Mouse (Mus musculus) myocyte (in vitro differentiated cells): ENCODE measurements around the gene 4930426L09Rik. TPM values are rescaled to one million over a fixed set of nuclear protein-coding genes. Genes with fewer than 3 reads are reported as not detected.

Experiments used
- H3K27me3 ChIP-seq: one replicate; pipeline ENCODE4 v1.6.1; 2011; ENCODE audit not compliant: control insufficient read depth, insufficient read depth, insufficient read length
- H3K36me3 ChIP-seq: one replicate; pipeline ENCODE4 v1.6.1; 2011; ENCODE audit not compliant: control insufficient read depth, insufficient read depth
- H3K4me2 ChIP-seq: one replicate; pipeline ENCODE4 v1.6.1; 2011; ENCODE audit warnings: low read depth, control low read depth
- H3K4me3 ChIP-seq: one replicate; pipeline ENCODE4 v1.5.1; 2011; ENCODE audit warnings: mild to moderate bottlenecking, control low read depth, moderate library complexity
- H3K79me2 ChIP-seq: one replicate; pipeline ENCODE4 v1.6.1; 2011; ENCODE audit not compliant: control insufficient read depth, insufficient read depth
- H3ac ChIP-seq: one replicate; pipeline ENCODE4 v1.6.1; 2011; ENCODE audit not compliant: control insufficient read depth, insufficient read length
- CEBPB ChIP-seq: IDR thresholded peaks from 2 replicates; pipeline ENCODE4 v1.6.1; 2011; ENCODE audit warnings: mild to moderate bottlenecking, moderate library complexity; ENCODE audit not compliant: poor library complexity, insufficient read depth, severe bottlenecking
- E2F4 ChIP-seq: IDR thresholded peaks from one replicate; pipeline ENCODE4 v1.6.1; 2011; ENCODE audit warnings: mild to moderate bottlenecking, control low read depth, moderate library complexity; ENCODE audit not compliant: insufficient read depth
- MAX ChIP-seq: IDR thresholded peaks from one replicate; pipeline ENCODE4 v1.6.1; 2011; ENCODE audit warnings: low read depth, mild to moderate bottlenecking, control low read depth
- MYOD1 ChIP-seq, 3 experiments: IDR thresholded peaks; one replicate each; pipeline ENCODE4 v1.6.1; 2011; ENCODE audit warnings: control low read depth in 2 of 3, low read depth in 2 of 3, mild to moderate bottlenecking in 2 of 3, moderate library complexity in 1 of 3; ENCODE audit not compliant: insufficient read length in 2 of 3, control insufficient read depth in 1 of 3
- MYOG ChIP-seq, 3 experiments: IDR thresholded peaks; one replicate each; pipeline ENCODE4 v1.6.1; 2011; ENCODE audit warnings: control low read depth in 2 of 3, low read depth in 2 of 3, mild to moderate bottlenecking in 2 of 3; ENCODE audit not compliant: insufficient read length in 2 of 3, control insufficient read depth in 1 of 3, insufficient read depth in 1 of 3
- POLR2A ChIP-seq: IDR thresholded peaks from one replicate; pipeline ENCODE4 v1.6.1; 2011; ENCODE audit warnings: low read depth, mild to moderate bottlenecking, control low read depth, moderate library complexity; ENCODE audit not compliant: insufficient read length
- POLR2AphosphoS2 ChIP-seq: IDR thresholded peaks from one replicate; pipeline ENCODE4 v1.6.1; 2011; ENCODE audit warnings: low read depth, control low read depth; ENCODE audit not compliant: insufficient read length
- REST ChIP-seq: IDR thresholded peaks from one replicate; pipeline ENCODE4 v1.6.1; 2011; ENCODE audit warnings: mild to moderate bottlenecking, control low read depth, moderate library complexity; ENCODE audit not compliant: insufficient read depth, insufficient read length
- SRF ChIP-seq: IDR thresholded peaks from one replicate; pipeline ENCODE4 v1.6.1; 2011; ENCODE audit warnings: low read depth; ENCODE audit not compliant: control insufficient read depth, insufficient read length
- TCF12 ChIP-seq: IDR thresholded peaks from one replicate; pipeline ENCODE4 v1.6.1; 2011; ENCODE audit warnings: mild to moderate bottlenecking, control low read depth; ENCODE audit not compliant: poor library complexity, insufficient read depth, severe bottlenecking
- TCF3 ChIP-seq: IDR thresholded peaks from one replicate; pipeline ENCODE4 v1.6.1; 2011; ENCODE audit warnings: low read depth, control low read depth; ENCODE audit not compliant: insufficient read length
- USF1 ChIP-seq: IDR thresholded peaks from one replicate; pipeline ENCODE4 v1.6.1; 2011; ENCODE audit warnings: low read depth, mild to moderate bottlenecking, control low read depth, moderate library complexity
- polyA plus RNA-seq: library from polyadenylated mRNA; unstranded; fragments of >200 nt; fragmentation: generic; extraction: Trizol; gene quantifications from one replicate; pipeline ENCODE4 v1.2.1, GENCODE M21; 2012; ENCODE audit warnings: missing spikeins

Gene 4930426L09Rik
- polyA plus RNA-seq, 1 experiment = 0.35 TPM

DNA sequence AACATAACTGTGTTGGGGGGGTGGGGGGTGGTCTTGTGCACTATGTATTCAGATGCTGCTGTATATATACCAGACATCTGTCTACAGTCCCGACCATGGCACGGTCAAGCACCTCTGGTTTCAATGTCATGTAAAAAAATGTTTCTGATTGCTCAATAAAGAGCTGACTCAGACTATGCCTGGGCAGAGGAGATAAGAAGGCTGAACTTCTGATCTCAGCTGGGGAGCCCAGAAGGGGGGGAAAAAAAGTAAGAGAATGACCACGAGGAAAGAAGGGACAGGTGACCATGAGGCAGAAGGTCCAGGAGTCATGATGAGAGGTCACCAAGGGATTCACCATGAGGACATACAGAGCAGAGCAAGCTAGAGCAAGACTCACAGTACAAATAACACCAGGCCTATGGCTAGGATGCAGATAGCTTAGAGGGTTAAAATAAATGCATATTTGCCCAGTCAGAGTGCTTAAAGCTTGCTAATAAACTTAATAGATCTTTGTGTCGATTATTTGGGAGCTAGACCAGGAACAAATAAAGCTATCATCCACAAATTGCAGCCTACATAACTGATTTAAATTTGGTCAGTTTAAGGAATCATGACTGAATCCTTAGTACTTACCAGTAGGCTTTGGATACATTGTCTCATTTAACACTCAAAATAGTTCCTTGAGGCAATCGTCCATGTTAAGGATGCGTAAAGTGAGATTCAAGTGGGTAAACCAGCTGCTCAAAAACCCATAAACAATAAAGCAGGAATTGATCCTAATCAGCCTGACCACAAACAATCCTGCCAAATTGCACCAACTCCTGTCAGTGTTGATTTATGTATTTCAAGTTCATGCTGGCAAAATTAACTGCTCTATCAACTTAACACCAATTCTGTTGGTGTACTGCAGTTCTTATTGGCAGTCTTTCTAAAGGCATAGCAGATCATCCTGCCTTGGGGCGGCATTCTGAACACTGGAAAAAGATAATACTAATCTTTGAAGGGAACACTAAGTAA, 5.3 kb upstream of the 4930426L09Rik start:
- peaks cover 68% of the 10 kb centered on the region for H3K79me2 ChIP-seq
- no peak overlapping the region for H3ac ChIP-seq
- peak in 1 of 3 experiments; percentile 51 for TF ChIP-seq MYOD1 (IDR thresholded peaks at IDR 0.05; ENCODE audit: control insufficient read depth in 1 of 3, insufficient read length in 2 of 3, low read depth in 2 of 3)
- TF ChIP-seq E2F4 = no peak
- TF ChIP-seq MAX = no peak
- TF ChIP-seq POLR2AphosphoS2 = no peak
- no peak for TF ChIP-seq POLR2A
- peak; percentile 69 for TF ChIP-seq TCF12
- TF ChIP-seq USF1 = no peak
- TF ChIP-seq MYOG (IDR thresholded peaks at IDR 0.05; ENCODE audit: control insufficient read depth in 1 of 3, insufficient read depth in 1 of 3, insufficient read length in 2 of 3, low read depth in 2 of 3) = peak in 1 of 3 experiments; percentile 60
- no peak for TF ChIP-seq SRF
- peak; percentile 7 for TF ChIP-seq TCF3
- TF ChIP-seq REST = no peak
- TF ChIP-seq CEBPB = peak; percentile 99
- no peaks in the 10 kb centered on the region for H3K36me3 ChIP-seq
- H3K27me3 ChIP-seq = no peaks in the 10 kb centered on the region
- no peak overlapping the region for H3K4me3 ChIP-seq
- peak overlapping the region; percentile 59 for H3K4me2 ChIP-seq

GRCm38 (mm10) chr2:18996451-18997211, 1.5 kb upstream of the 4930426L09Rik start:
- peaks cover 45% of the 10 kb centered on the region for H3K79me2 ChIP-seq
- peak overlapping the region; percentile 97 for H3K4me2 ChIP-seq
- TF ChIP-seq CEBPB (no peak), REST (no peak), TCF12 (no peak), USF1 (no peak), MYOG (IDR thresholded peaks at IDR 0.05; ENCODE audit: control insufficient read depth in 1 of 3, insufficient read depth in 1 of 3, insufficient read length in 2 of 3, low read depth in 2 of 3) (peak in 1 of 3 experiments; percentile 6)
- H3K27me3 ChIP-seq = no peaks in the 10 kb centered on the region
- no peaks in the 10 kb centered on the region for H3K36me3 ChIP-seq
- H3ac ChIP-seq = peak overlapping the region; percentile 57
- peak overlapping the region; percentile 92 for H3K4me3 ChIP-seq

- H3K4me2 ChIP-seq = peak overlapping the region; percentile 97
- H3ac ChIP-seq = peak overlapping the region; percentile 57
- no peaks in the 10 kb centered on the region for H3K36me3 ChIP-seq
- no peaks in the 10 kb centered on the region for H3K27me3 ChIP-seq
- TF ChIP-seq POLR2AphosphoS2 = no peak
- no peak for TF ChIP-seq CEBPB
- no peak for TF ChIP-seq MYOD1 (IDR thresholded peaks at IDR 0.05; ENCODE audit: control insufficient read depth in 1 of 3, insufficient read length in 2 of 3, low read depth in 2 of 3)
- no peak for TF ChIP-seq REST
- TF ChIP-seq MYOG (IDR thresholded peaks at IDR 0.05; ENCODE audit: control insufficient read depth in 1 of 3, insufficient read depth in 1 of 3, insufficient read length in 2 of 3, low read depth in 2 of 3) = no peak
- no peak for TF ChIP-seq TCF12
- no peak for TF ChIP-seq POLR2A
- no peak for TF ChIP-seq USF1
- no peak for TF ChIP-seq MAX
- TF ChIP-seq TCF3 = no peak
- TF ChIP-seq SRF = no peak
- H3K79me2 ChIP-seq = peaks cover 38% of the 10 kb centered on the region
- peak overlapping the region; percentile 92 for H3K4me3 ChIP-seq
Measured at GRCm38 (mm10) chr2:18997387-18997971, 664 bp upstream of the 4930426L09Rik start.

- Histone ChIP-seq H3K79me2 (peaks cover 30% of the 10 kb centered on the region), H3K4me2 (no peak overlapping the region), H3K4me3 (no peak overlapping the region), H3ac (no peak overlapping the region), H3K36me3 (no peaks in the 10 kb centered on the region), H3K27me3 (no peaks in the 10 kb centered on the region)
- TF ChIP-seq TCF3 = no peak
- TF ChIP-seq MAX = no peak
- TF ChIP-seq MYOD1 (IDR thresholded peaks at IDR 0.05; ENCODE audit: control insufficient read depth in 1 of 3, insufficient read length in 2 of 3, low read depth in 2 of 3) = no peak
- TF ChIP-seq CEBPB = no peak
- no peak for TF ChIP-seq POLR2AphosphoS2
- no peak for TF ChIP-seq SRF
- no peak for TF ChIP-seq TCF12
- no peak for TF ChIP-seq E2F4
Measured at GRCm38 (mm10) chr2:18999395-18999794, 1.3 kb downstream of the 4930426L09Rik start.
